Mouse (Mus musculus) spleen, adult 2 months (tissue): ENCODE data around the gene Tmem150a.

ENCODE experiments used
- CTCF ChIP-seq: fragments of 200-500 bp; IDR thresholded peaks from 2 replicates; pipeline ENCODE4 v1.5.1; 2011; ENCODE audit warnings: mild to moderate bottlenecking, inconsistent platforms; ENCODE audit not compliant: insufficient read depth, insufficient read length, insufficient replicate concordance; ENCODE audit errors: extremely low read depth
- POLR2A ChIP-seq: fragments of 200-500 bp; IDR thresholded peaks from 2 replicates; pipeline ENCODE4 v1.6.1; 2011; ENCODE audit warnings: low read depth, low read length, inconsistent platforms

- TF ChIP-seq CTCF (no peak), POLR2A (no peak)
These were observed 19.7 kb downstream of the Tmem150a start for GRCm38 (mm10) chr6:72374820-72375563.
